Mouse (Mus musculus) embryonic fibroblast, embryonic 13.5 days (primary cell): ENCODE measurements around the gene Spata33. TPM values are rescaled to one million over a fixed set of nuclear protein-coding genes. Genes with fewer than 3 reads are reported as not detected.
"Not testable (repeated sequence)": the region's sequence is repeated elsewhere in the genome, so short reads cannot be mapped to it uniquely, and the experiment has no call there.

Source experiments
- H3K27ac ChIP-seq: 2 replicates; pipeline ENCODE4 v1.5.1; 2012; ENCODE audit warnings: low read length, control low read depth, inconsistent platforms; ENCODE audit not compliant: insufficient read depth
- H3K4me1 ChIP-seq: 2 replicates; pipeline ENCODE4 v1.6.1; 2011; ENCODE audit warnings: low read length; ENCODE audit not compliant: control insufficient read depth, insufficient read depth
- H3K4me3 ChIP-seq: 2 replicates; pipeline ENCODE4 v1.5.1; 2011; ENCODE audit warnings: mild to moderate bottlenecking, control low read depth, low read length; ENCODE audit not compliant: insufficient read depth
- CTCF ChIP-seq: IDR thresholded peaks from 2 replicates; pipeline ENCODE4 v1.5.1; 2011; ENCODE audit warnings: mild to moderate bottlenecking, control low read depth, low read length, moderate library complexity, borderline replicate concordance; ENCODE audit not compliant: insufficient read depth
- POLR2A ChIP-seq: IDR thresholded peaks from 2 replicates; pipeline ENCODE4 v1.6.1; 2011; ENCODE audit warnings: low read depth, mild to moderate bottlenecking, control low read depth, low read length, moderate library complexity
- polyA plus RNA-seq: library from polyadenylated mRNA; stranded (reverse); fragments of >200 nt; gene quantifications from 2 replicates; pipeline ENCODE4 v1.2.4, GENCODE M21; 2011; ENCODE audit warnings: low read depth; ENCODE audit not compliant: missing spikeins, insufficient read length

The Spata33 gene
- polyA plus RNA-seq, 1 experiment, result 1.4 TPM

GRCm38 (mm10) chr8:123257114-123257513 lies 44.5 kb downstream of the Spata33 start:
- TF ChIP-seq CTCF, result no peak
- TF ChIP-seq POLR2A, result no peak
- Histone ChIP-seq H3K4me3 (no peak overlapping the region), H3K27ac (no peak overlapping the region), H3K4me1 (0 out of 2 replicates have a peak, but pooled peaks cover 5% of the 10 kb centered on the region)

DNA sequence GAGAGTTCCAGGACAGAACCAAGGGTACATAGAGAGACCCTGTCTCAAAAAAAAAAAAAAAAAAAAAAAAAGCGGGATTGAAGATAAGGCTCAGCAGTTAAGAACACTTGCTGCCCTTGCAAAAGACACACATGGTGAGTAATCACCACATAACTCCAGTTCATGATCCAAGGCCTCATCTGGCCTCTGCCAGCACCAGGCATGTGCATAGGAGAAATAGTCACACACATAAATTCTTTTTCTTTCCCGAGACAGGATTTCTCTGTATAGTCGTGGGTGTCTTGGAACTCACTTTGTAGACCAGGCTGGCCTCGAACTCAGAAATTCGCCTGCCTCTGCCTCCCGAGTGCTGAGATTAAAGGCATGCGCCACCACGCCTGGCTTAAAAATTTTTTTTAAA lies 45.0 kb downstream of the Spata33 start:
- H3K4me3 ChIP-seq, H3K4me1 ChIP-seq, H3K27ac ChIP-seq: not testable (repeated sequence)

GRCm38 (mm10) chr8:123267926-123268656 lies 55.5 kb downstream of the Spata33 start:
- Histone ChIP-seq H3K27ac (no peak overlapping the region), H3K4me1 (no peaks in the 10 kb centered on the region), H3K4me3 (no peak overlapping the region)
- TF ChIP-seq POLR2A (no peak), CTCF (no peak)

DNA sequence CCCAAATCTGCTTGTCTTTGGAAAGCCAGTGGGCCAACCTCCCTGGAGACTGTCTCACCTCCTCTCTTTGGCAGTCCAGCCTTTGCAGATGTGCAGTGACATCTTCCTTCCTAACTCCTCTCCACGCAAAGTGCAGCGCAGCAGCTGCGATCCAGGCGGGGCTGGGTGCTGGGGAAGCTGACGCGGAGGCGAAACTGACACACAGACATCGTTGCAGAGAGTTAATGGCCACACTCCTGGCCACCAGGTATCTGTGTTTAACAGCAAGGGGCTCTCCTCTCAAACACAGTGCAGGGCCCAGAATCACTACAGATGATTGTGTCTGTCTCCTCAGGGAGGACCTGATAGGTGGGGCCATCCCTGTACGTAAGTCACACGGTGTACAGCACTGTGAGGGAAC lies 58.5 kb downstream of the Spata33 start:
- H3K4me1 ChIP-seq, result no peaks in the 10 kb centered on the region
- H3K27ac ChIP-seq, result no peak overlapping the region
- no peak overlapping the region for H3K4me3 ChIP-seq
- no peak for TF ChIP-seq POLR2A
- no peak for TF ChIP-seq CTCF

Other genes starting within 250 kb of the Spata33 start
- gene Ankrd11, start 170.6 kb upstream of the Spata33 start, polyA plus RNA-seq, result 76.2 and 83.5 TPM in 2 replicates
- 52.4 and 80.7 TPM in 2 replicates for gene Spg7, start 149.9 kb upstream of the Spata33 start, polyA plus RNA-seq
- gene Rpl13, start 110.5 kb upstream of the Spata33 start, polyA plus RNA-seq, result 1,585 and 1,789 TPM in 2 replicates
- gene Cpne7, start 95.5 kb upstream of the Spata33 start, polyA plus RNA-seq, result 0.80 and 0.90 TPM in 2 replicates
- 1.1 TPM in 1 of 2 replicates, not detected in the other for gene Sult5a1, start 54.5 kb upstream of the Spata33 start, polyA plus RNA-seq
- gene Dpep1, start 26.6 kb upstream of the Spata33 start, polyA plus RNA-seq, result 13.6 and 14.5 TPM in 2 replicates
- gene Chmp1a, start 69 bp upstream of the Spata33 start, polyA plus RNA-seq, result 68.8 and 76.4 TPM in 2 replicates
- 36.4 and 36.6 TPM in 2 replicates for gene Cdk10, start 12.0 kb downstream of the Spata33 start, polyA plus RNA-seq
- gene Spata2l, start 23.4 kb downstream of the Spata33 start, polyA plus RNA-seq, result 1.5 and 2.3 TPM in 2 replicates
- gene Zfp276, start 41.4 kb downstream of the Spata33 start, polyA plus RNA-seq, result 11.0 and 13.2 TPM in 2 replicates
- 10.6 and 14.3 TPM in 2 replicates for gene Vps9d1, start 41.5 kb downstream of the Spata33 start, polyA plus RNA-seq
- 24.0 and 37.4 TPM in 2 replicates for gene Fanca, start 105.7 kb downstream of the Spata33 start, polyA plus RNA-seq
- 3.0 and 4.7 TPM in 2 replicates for gene Spire2, start 119.9 kb downstream of the Spata33 start, polyA plus RNA-seq
- gene Tcf25, start 160.9 kb downstream of the Spata33 start, polyA plus RNA-seq, result 512 and 557 TPM in 2 replicates
- gene Mc1r, start 194.3 kb downstream of the Spata33 start, polyA plus RNA-seq, result not detected in 2 replicates
- 25.5 and 32.0 TPM in 2 replicates for gene Tubb3, start 198.6 kb downstream of the Spata33 start, polyA plus RNA-seq
- 33.5 and 36.4 TPM in 2 replicates for gene Def8, start 210.7 kb downstream of the Spata33 start, polyA plus RNA-seq